Mouse (Mus musculus) MEL (cell line): ENCODE results near the gene Fxyd2. TPM values are rescaled to one million over a fixed set of nuclear protein-coding genes. Genes with fewer than 3 reads are reported as not detected.

Experiments
- DNase-seq: peaks from one replicate; pipeline ENCODE4 v3.0.0; 2011; ENCODE audit warnings: low read depth, low spot score
- H3K27ac ChIP-seq: 2 replicates; pipeline ENCODE4 v1.5.1; 2012; ENCODE audit warnings: low read depth, mild to moderate bottlenecking, control low read depth, low read length, moderate library complexity; ENCODE audit not compliant: control insufficient read depth
- H3K27me3 ChIP-seq, 2 experiments: fragments of 150-350 bp in 1 of 2; sonication (generic) in 1 of 2; 2 replicates each; pipeline ENCODE4 v1.6.1; 2012; ENCODE audit warnings: low read length in 2 of 2, mild to moderate bottlenecking in 2 of 2, improper control_type of control experiment in 1 of 2, moderate library complexity in 1 of 2; ENCODE audit not compliant: insufficient read depth in 2 of 2, control insufficient read depth in 1 of 2
- H3K36me3 ChIP-seq, 2 experiments: 2 replicates each; pipeline ENCODE4 v1.6.1; 2012 to 2014; ENCODE audit warnings: low read length in 2 of 2, improper control_type of control experiment in 1 of 2, inconsistent platforms in 1 of 2, mild to moderate bottlenecking in 1 of 2; ENCODE audit not compliant: insufficient read depth in 2 of 2, control insufficient read depth in 1 of 2
- H3K4me1 ChIP-seq, 2 experiments: fragments of 150-350 bp in 1 of 2; sonication (generic) in 1 of 2; 2 replicates each; pipeline ENCODE4 v1.6.1; 2012; ENCODE audit warnings: low read length in 2 of 2, improper control_type of control experiment in 1 of 2, mild to moderate bottlenecking in 1 of 2; ENCODE audit not compliant: insufficient read depth in 2 of 2, control insufficient read depth in 1 of 2
- H3K4me3 ChIP-seq, 2 experiments: fragments of 150-350 bp in 1 of 2; sonication (generic) in 1 of 2; 2 replicates each; pipeline ENCODE4 v1.5.1; 2012; ENCODE audit warnings: low read depth in 2 of 2, low read length in 2 of 2, mild to moderate bottlenecking in 2 of 2, moderate library complexity in 2 of 2, control low read depth in 1 of 2, improper control_type of control experiment in 1 of 2; ENCODE audit not compliant: control insufficient read depth in 1 of 2, insufficient read depth in 1 of 2
- H3K79me2 ChIP-seq: 2 replicates; pipeline ENCODE4 v1.6.1; 2012; ENCODE audit warnings: mild to moderate bottlenecking, low read length, moderate library complexity; ENCODE audit not compliant: control insufficient read depth, poor library complexity, insufficient read depth
- H3K9ac ChIP-seq: 2 replicates; pipeline ENCODE4 v1.6.1; 2012; ENCODE audit warnings: low read depth, mild to moderate bottlenecking, control low read depth, low read length, moderate library complexity; ENCODE audit not compliant: control insufficient read depth, poor library complexity, severe bottlenecking
- H3K9me3 ChIP-seq: fragments of 150-350 bp; sonication (generic); replicated peaks from 2 replicates; pipeline ENCODE4 v1.6.1; 2012; ENCODE audit warnings: mild to moderate bottlenecking, low read length, improper control_type of control experiment, moderate library complexity; ENCODE audit not compliant: insufficient read depth
- CHD1 ChIP-seq: IDR thresholded peaks from 2 replicates; pipeline ENCODE4 v1.6.1; 2012; ENCODE audit warnings: low read depth, mild to moderate bottlenecking, inconsistent platforms, low read length, improper control_type of control experiment
- CHD2 ChIP-seq: IDR thresholded peaks from 2 replicates; pipeline ENCODE4 v1.6.1; 2011; ENCODE audit warnings: low read length, improper control_type of control experiment
- E2F4 ChIP-seq: IDR thresholded peaks from 2 replicates; pipeline ENCODE4 v1.6.1; 2011; ENCODE audit warnings: low read depth, low read length, improper control_type of control experiment, borderline replicate concordance
- ELF1 ChIP-seq: IDR thresholded peaks from 2 replicates; pipeline ENCODE4 v1.6.1; 2014; ENCODE audit warnings: low read depth, mild to moderate bottlenecking, inconsistent platforms, low read length, improper control_type of control experiment, moderate library complexity
- MAFK ChIP-seq: IDR thresholded peaks from 2 replicates; pipeline ENCODE4 v1.6.1; 2011; ENCODE audit warnings: low read depth, mild to moderate bottlenecking, low read length, improper control_type of control experiment, borderline replicate concordance
- MAX ChIP-seq: IDR thresholded peaks from 2 replicates; pipeline ENCODE4 v1.6.1; 2011; ENCODE audit warnings: low read length, improper control_type of control experiment
- MEF2A ChIP-seq: IDR thresholded peaks from 2 replicates; pipeline ENCODE4 v1.6.1; 2014; ENCODE audit warnings: low read depth, mild to moderate bottlenecking, inconsistent platforms, low read length, improper control_type of control experiment; ENCODE audit not compliant: poor library complexity, insufficient replicate concordance, severe bottlenecking; ENCODE audit errors: extremely low read depth
- NRF1 ChIP-seq: IDR thresholded peaks from 2 replicates; pipeline ENCODE4 v1.6.1; 2014; ENCODE audit warnings: low read depth, mild to moderate bottlenecking, inconsistent platforms, low read length, improper control_type of control experiment, moderate library complexity; ENCODE audit not compliant: poor library complexity, insufficient read depth, severe bottlenecking
- POLR2A ChIP-seq, 2 experiments: IDR thresholded peaks; 2 replicates each; pipeline ENCODE4 v1.6.1; 2011 to 2012; ENCODE audit warnings: low read length in 2 of 2, mild to moderate bottlenecking in 2 of 2, control low read depth in 1 of 2, improper control_type of control experiment in 1 of 2, low read depth in 1 of 2, moderate library complexity in 1 of 2; ENCODE audit not compliant: control insufficient read depth in 1 of 2, insufficient read depth in 1 of 2, poor library complexity in 1 of 2
- POLR2AphosphoS2 ChIP-seq: IDR thresholded peaks from 2 replicates; pipeline ENCODE4 v1.6.1; 2011; ENCODE audit warnings: low read length, improper control_type of control experiment
- POLR2AphosphoS5 ChIP-seq: IDR thresholded peaks from 2 replicates; pipeline ENCODE4 v1.6.1; 2012; ENCODE audit warnings: low read depth, borderline replicate concordance, mild to moderate bottlenecking, inconsistent platforms, low read length, moderate library complexity, mixed read lengths
- RAD21 ChIP-seq: IDR thresholded peaks from 2 replicates; pipeline ENCODE4 v1.6.1; 2011; ENCODE audit warnings: mild to moderate bottlenecking, low read depth, low read length, improper control_type of control experiment
- SIN3A ChIP-seq: IDR thresholded peaks from 2 replicates; pipeline ENCODE4 v1.6.1; 2012; ENCODE audit warnings: low read length, improper control_type of control experiment, inconsistent platforms
- UBTF ChIP-seq: IDR thresholded peaks from 2 replicates; pipeline ENCODE4 v1.6.1; 2012; ENCODE audit warnings: low read depth, mild to moderate bottlenecking, inconsistent platforms, low read length, improper control_type of control experiment, moderate library complexity, borderline replicate concordance; ENCODE audit not compliant: insufficient read depth
- ZC3H11A ChIP-seq: IDR thresholded peaks from 2 replicates; pipeline ENCODE4 v1.6.1; 2012; ENCODE audit warnings: low read depth, mild to moderate bottlenecking, inconsistent platforms, low read length, improper control_type of control experiment
- polyA plus RNA-seq, 2 experiments: library from polyadenylated mRNA; stranded (reverse) in 1 of 2; unstranded in 1 of 2; fragments of >175 nt in 1 of 2; fragments of >200 nt in 1 of 2; gene quantifications; 2 replicates each; pipeline versions ENCODE4 v1.2.1 to v1.2.4; 2012; ENCODE audit warnings: low replicate concordance in 2 of 2, low read depth in 1 of 2; ENCODE audit not compliant: insufficient read length in 2 of 2, insufficient read depth in 1 of 2, missing spikeins in 1 of 2
- total RNA-seq: library from RNA; depleted of rRNA; stranded (reverse); fragments of 300-350 nt; gene quantifications from 2 replicates; pipeline ENCODE4 v1.2.3, GENCODE M21; 2012

The Fxyd2 gene
- total and polyA plus RNA-seq, 3 experiments: not detected

GRCm38 (mm10) chr9:45367716-45368115, 31.8 kb upstream of the Fxyd2 start:
- Histone ChIP-seq H3K27ac (no peak overlapping the region), H3K9me3 (no peaks in the 10 kb centered on the region), H3K4me1 (no peaks in the 10 kb centered on the region), H3K9ac (no peak overlapping the region), H3K79me2 (no peaks in the 10 kb centered on the region), H3K4me3 (no peak overlapping the region), H3K36me3 (no peaks in the 10 kb centered on the region), H3K27me3 (no peaks in the 10 kb centered on the region; a peak in 2 of 4 replicates)
- no peak for DNase-seq
- no peak for TF ChIP-seq POLR2A (IDR thresholded peaks at IDR 0.05; ENCODE audit: control insufficient read depth in 1 of 2, insufficient read depth in 1 of 2, low read depth in 1 of 2, low read length in 2 of 2, poor library complexity in 1 of 2)
- TF ChIP-seq MAFK: no peak
- TF ChIP-seq CHD2: no peak
- TF ChIP-seq RAD21: no peak
- no peak for TF ChIP-seq POLR2AphosphoS5
- no peak for TF ChIP-seq SIN3A
- no peak for TF ChIP-seq NRF1

GRCm38 (mm10) chr9:45368341-45368901, 31.0 kb upstream of the Fxyd2 start:
- no peak for TF ChIP-seq CHD1
- no peak for TF ChIP-seq MEF2A
- TF ChIP-seq UBTF: no peak
- no peak for TF ChIP-seq E2F4
- TF ChIP-seq ZC3H11A: no peak
- no peak for TF ChIP-seq MAFK
- TF ChIP-seq, all 39 proteins: peak for 0
- Histone ChIP-seq H3K4me3 (no peak overlapping the region), H3K9ac (no peak overlapping the region), H3K27ac (no peak overlapping the region), H3K9me3 (no peaks in the 10 kb centered on the region), H3K79me2 (no peaks in the 10 kb centered on the region), H3K27me3 (no peaks in the 10 kb centered on the region; a peak in 2 of 4 replicates), H3K36me3 (no peaks in the 10 kb centered on the region), H3K4me1 (no peaks in the 10 kb centered on the region)
- no peak for DNase-seq

GRCm38 (mm10) chr9:45370117-45370561, 29.3 kb upstream of the Fxyd2 start, which contains the start of gene Fxyd6:
Gene Fxyd6, plus strand, starts transcription at chr9:45370185.
- no peak within 1 kb of the TSS for H3K9ac ChIP-seq
- no peaks in the 10 kb centered on the region; a peak in 2 of 4 replicates for H3K27me3 ChIP-seq
- H3K9me3 ChIP-seq: no peaks in the 10 kb centered on the region
- DNase-seq: no peak
- H3K36me3 ChIP-seq: no peaks in the 10 kb centered on the region
- no peaks in the 10 kb centered on the region for H3K79me2 ChIP-seq
- H3K4me1 ChIP-seq: no peaks in the 10 kb centered on the region
- no peak within 1 kb of the TSS for H3K4me3 ChIP-seq
- TF ChIP-seq POLR2A (IDR thresholded peaks at IDR 0.05; ENCODE audit: control insufficient read depth in 1 of 2, insufficient read depth in 1 of 2, low read depth in 1 of 2, low read length in 2 of 2, poor library complexity in 1 of 2) (0 out of 4 replicates have a peak, but pooled peaks of 1 of the 2 experiments have one; percentile 18), ELF1 (no peak), POLR2AphosphoS2 (no peak), MAX (no peak)
- H3K27ac ChIP-seq: no peak within 1 kb of the TSS
